Comparison of ENCODE assay signal across 17 mouse cellular contexts in genomic region chr13:117165071-117165470, GRCm38 (mm10). TPM values are rescaled to one million over a fixed set of nuclear protein-coding genes. Genes with fewer than 3 reads are reported as not detected.
DNase-seq lines count a peak whose midpoint lies in the region; ATAC-seq and TF ChIP-seq lines count a peak whose summit lies in the region.
"Had no signal": no experiment of that assay in that cellular context is flagged by ENCODE, and none has a peak within 500 bp of the region (broad histone marks: within the 10 kb centered on the region; RNA-seq: fewer than 3 reads in every experiment).

No protein-coding gene starts in this region.

- no peak for DNase-seq in heart, adult 2 months
- peak; percentile 17 for DNase-seq in thymus, postnatal 0 days (ENCODE audit: low spot score)
- no peak for DNase-seq in thymus, adult 18-20 months
- peak; percentile 30 for DNase-seq in ZHBTc4 (ENCODE audit: low read depth, low spot score)
- DNase-seq in splenic B cell, adult 2 months (ENCODE audit: low read depth, low spot score): peak; percentile 27
- no peak for DNase-seq in heart, postnatal 36 days
- no peak for DNase-seq in cerebellum, adult 18-20 months
- DNase-seq: gastrocnemius, postnatal 36 days; kidney, postnatal 4 days; right cerebral cortex, postnatal 25 days; thymus, adult 2 months had no signal

- no peak for ATAC-seq in heart, embryonic 11.5 days (replicated peaks; ENCODE audit: insufficient number of reproducible peaks, low FRiP score, low TSS enrichment)
- ATAC-seq: intestine, embryonic 15.5 days had no signal

- WGBS in heart, adult 2 months: 90% methylated on average over 8 of the region's 8 CpGs
- 90% methylated on average over 8 of the region's 8 CpGs for WGBS in heart, embryonic 11.5 days (ENCODE audit: insufficient replicate concordance)

- H3K9ac ChIP-seq in heart, adult 2 months (ENCODE audit: low read depth, low read length): no peak overlapping the region
- H3K9ac ChIP-seq in heart, embryonic 11.5 days (ENCODE audit: low read depth, low read length): no peak overlapping the region
- H3K9ac ChIP-seq: embryonic facial prominence, embryonic 13.5 days; intestine, embryonic 15.5 days; neural tube, embryonic 12.5 days had no signal

- no peaks in the 10 kb centered on the region for H3K4me1 ChIP-seq in heart, adult 2 months (ENCODE audit: control insufficient read depth, insufficient read depth, low read length)
- H3K4me1 ChIP-seq in heart, embryonic 11.5 days (ENCODE audit: control insufficient read depth, insufficient read depth, low read length): no peaks in the 10 kb centered on the region
- H3K4me1 ChIP-seq: embryonic facial prominence, embryonic 13.5 days; intestine, embryonic 15.5 days; neural tube, embryonic 12.5 days had no signal

- no peaks in the 10 kb centered on the region for H3K79me2 ChIP-seq in heart, adult 2 months (replicated peaks; ENCODE audit: control insufficient read depth, insufficient read depth, low read length)

- H3K36me3 ChIP-seq in heart, adult 2 months (ENCODE audit: control insufficient read depth, insufficient read depth, low read length): no peaks in the 10 kb centered on the region
- no peaks in the 10 kb centered on the region for H3K36me3 ChIP-seq in heart, embryonic 11.5 days (ENCODE audit: control insufficient read depth, insufficient read depth, low read length)
- H3K36me3 ChIP-seq in splenic B cell, adult 2 months (ENCODE audit: control insufficient read depth, insufficient read depth, low read length, poor library complexity, severe bottlenecking): no peaks in the 10 kb centered on the region
- H3K36me3 ChIP-seq: embryonic facial prominence, embryonic 13.5 days; intestine, embryonic 15.5 days; neural tube, embryonic 12.5 days had no signal

- no peak overlapping the region for H3K4me2 ChIP-seq in heart, embryonic 11.5 days
- H3K4me2 ChIP-seq: embryonic facial prominence, embryonic 13.5 days; intestine, embryonic 15.5 days; neural tube, embryonic 12.5 days had no signal

- no peak for TF ChIP-seq POLR2A in heart, adult 2 months (IDR thresholded peaks at IDR 0.05; ENCODE audit: insufficient read depth, low read depth, low read length)

- H3K9me3 ChIP-seq in heart, embryonic 11.5 days (replicated peaks; ENCODE audit: control insufficient read depth, low read length): no peaks in the 10 kb centered on the region
- H3K9me3 ChIP-seq: embryonic facial prominence, embryonic 13.5 days; intestine, embryonic 15.5 days; neural tube, embryonic 12.5 days had no signal

- no peak for TF ChIP-seq EP300 in heart, adult 2 months (IDR thresholded peaks at IDR 0.05; ENCODE audit: insufficient read depth, low read depth, low read length)

- peak; percentile 32 for TF ChIP-seq CTCF in heart, adult 2 months (IDR thresholded peaks at IDR 0.05)

- no peak overlapping the region for H3K4me3 ChIP-seq in heart, adult 2 months
- H3K4me3 ChIP-seq in heart, embryonic 11.5 days (ENCODE audit: low read depth, low read length): no peak overlapping the region
- H3K4me3 ChIP-seq: embryonic facial prominence, embryonic 13.5 days; intestine, embryonic 15.5 days; neural tube, embryonic 12.5 days had no signal

- no peaks in the 10 kb centered on the region for H3K27me3 ChIP-seq in heart, adult 2 months (ENCODE audit: control insufficient read depth, insufficient read depth, low read length)
- no peaks in the 10 kb centered on the region for H3K27me3 ChIP-seq in heart, embryonic 11.5 days (ENCODE audit: control insufficient read depth, insufficient read depth, low read length)
- H3K27me3 ChIP-seq in splenic B cell, adult 2 months (ENCODE audit: control insufficient read depth, insufficient read depth, low read length, poor library complexity, severe bottlenecking): no peaks in the 10 kb centered on the region
- H3K27me3 ChIP-seq: CH12.LX; embryonic facial prominence, embryonic 13.5 days; intestine, embryonic 15.5 days; neural tube, embryonic 12.5 days had no signal

- intact Hi-C loops in heart, adult 2 months (cut with DNase I): no loop called here
- intact Hi-C loops in heart, postnatal 36 days (cut with DNase I): no loop called here

- H3K27ac ChIP-seq in heart, adult 2 months: no peak overlapping the region
- H3K27ac ChIP-seq in heart, embryonic 11.5 days (ENCODE audit: low read depth, low read length): no peak overlapping the region
- H3K27ac ChIP-seq: embryonic facial prominence, embryonic 13.5 days; intestine, embryonic 15.5 days; neural tube, embryonic 12.5 days had no signal

RNA-seq across cellular contexts. Expression of gene Emb, which starts 43.3 kb away (rescaled TPM):
- 1 to 10 TPM; 8.8 to 9.3 TPM for total RNA-seq in heart, adult 2 months (2021)
- polyA plus RNA-seq in heart, adult 2 months (2012; rRNA removed): 2.3 and 2.7 TPM in 2 replicates
- 21.4 and 22.0 TPM in 2 replicates for polyA plus RNA-seq in heart, embryonic 11.5 days (2014; fragmentation: Nextera tagmentation; extraction: Ambion mirVana)
- polyA plus RNA-seq in thymus, postnatal 0 days (2015; fragmentation: Nextera tagmentation; extraction: Ambion mirVana): 136 and 155 TPM in 2 replicates
- total RNA-seq in heart, postnatal 36 days (2021): 10 to 100 TPM; 10.4 to 11.5 TPM

RNA-seq across cellular contexts. Expression of gene Gm17509, which starts 55.8 kb away (rescaled TPM):
- not detected for total RNA-seq in heart, adult 2 months (2021)
- not detected in 2 replicates for polyA plus RNA-seq in heart, adult 2 months (2012; rRNA removed)
- 0.19 and 0.23 TPM in 2 replicates for polyA plus RNA-seq in heart, embryonic 11.5 days (2014; fragmentation: Nextera tagmentation; extraction: Ambion mirVana)
- 0.74 and 0.90 TPM in 2 replicates for polyA plus RNA-seq in thymus, postnatal 0 days (2015; fragmentation: Nextera tagmentation; extraction: Ambion mirVana)
- total RNA-seq in heart, postnatal 36 days (2021): not detected
- total RNA-seq: CH12.LX; gastrocnemius, postnatal 36 days had no signal
- polyA plus RNA-seq: heart, embryonic 14.5 days had no signal

Comparison
In these comparisons a context has a peak if more than half of its experiments do, and no peak if none do; other contexts are left out.
1. DNase-seq: peak in thymus, postnatal 0 days (single experiment), ZHBTc4 (single experiment) and splenic B cell, adult 2 months (single experiment); none in heart, adult 2 months (0 of 2), thymus, adult 18-20 months (0 of 2), heart, postnatal 36 days (0 of 2) and cerebellum, adult 18-20 months (0 of 2).